Mouse (Mus musculus): ENCODE data around the gene Atxn1.

DNA sequence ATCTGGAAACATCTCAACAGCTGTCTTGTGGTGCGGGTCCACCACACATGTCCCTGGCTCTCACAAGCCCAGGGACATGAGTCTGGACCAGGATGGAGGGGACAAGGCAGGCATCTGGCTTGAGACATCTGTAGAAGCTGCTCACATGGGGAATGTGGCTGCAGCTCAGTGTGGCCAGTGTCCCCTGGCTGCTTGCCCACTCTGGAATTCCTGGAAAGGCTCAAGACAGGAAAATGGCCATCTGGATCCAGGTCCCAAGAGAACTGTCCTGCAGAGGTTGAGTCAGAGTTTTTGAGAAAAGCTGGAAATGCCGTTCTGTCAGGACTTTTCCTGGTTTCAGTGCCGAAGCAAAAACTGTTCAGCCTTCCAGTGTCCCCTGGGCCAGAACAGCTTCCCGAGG is 388.6 kb downstream of the Atxn1 start:
- TF ChIP-seq CTCF (IDR thresholded peaks at IDR 0.05) (no peak), EP300 (IDR thresholded peaks at IDR 0.05) (no peak)

Data from lung, postnatal 0 days (tissue).